Mouse (Mus musculus) erythroblast, embryonic 14.5 days (primary cell): ENCODE results near the gene Ms4a12.

Experiments
- GATA1 ChIP-seq: IDR thresholded peaks from 2 replicates; pipeline ENCODE4 v1.6.1; 2012; ENCODE audit warnings: low read length, inconsistent platforms, mixed read lengths
- TAL1 ChIP-seq: IDR thresholded peaks from 3 replicates; pipeline ENCODE4 v1.6.1; 2012; ENCODE audit warnings: low read length, inconsistent platforms, mixed read lengths

DNA sequence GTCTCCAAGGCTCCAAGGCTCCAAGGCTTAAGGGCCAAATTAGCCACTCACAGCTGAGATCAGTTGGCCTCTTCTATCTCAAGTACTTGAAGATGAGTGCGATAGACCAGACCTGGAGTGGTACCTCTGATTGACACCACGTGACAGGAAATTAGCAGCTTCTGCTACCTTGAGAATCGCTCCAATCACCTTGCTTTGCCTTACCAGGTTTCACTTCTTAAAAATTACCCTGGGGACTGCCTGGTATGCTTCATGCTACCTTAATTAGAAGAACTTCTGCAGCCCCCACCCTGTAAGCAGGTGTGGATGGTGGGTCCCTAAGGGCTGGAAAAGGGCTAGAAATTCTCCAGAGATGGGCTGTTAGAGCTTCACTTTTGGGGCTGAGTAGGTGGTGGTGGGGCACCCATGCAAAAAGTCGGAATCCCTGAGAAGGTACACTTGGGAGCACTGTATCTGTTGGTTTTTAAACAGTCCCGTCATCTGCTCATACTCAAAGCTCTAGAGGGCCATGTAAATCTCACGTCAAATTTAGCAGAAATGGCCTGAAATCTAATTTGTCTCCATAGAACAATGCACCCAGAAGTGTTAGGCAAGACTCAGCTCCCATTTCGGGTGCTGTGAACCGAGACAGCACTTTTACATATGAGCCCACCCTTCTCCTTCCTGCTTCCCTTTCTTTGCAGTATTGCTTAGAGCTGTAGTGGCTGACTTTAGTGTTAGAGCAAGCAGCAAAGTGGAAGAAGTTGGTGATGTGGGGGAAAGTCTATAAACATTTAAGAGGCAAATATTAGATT, 34.0 kb upstream of the Ms4a12 start, which contains the start of gene Ms4a1:
- TF ChIP-seq GATA1, result no peak
- TF ChIP-seq TAL1, result no peak
